Mouse (Mus musculus): ENCODE measurements around the gene Phf1. TPM values are rescaled to one million over a fixed set of nuclear protein-coding genes. Genes with fewer than 3 reads are reported as not detected.

Gene Phf1
- polyA plus RNA-seq, 1 experiment: 9.6 TPM

DNA sequence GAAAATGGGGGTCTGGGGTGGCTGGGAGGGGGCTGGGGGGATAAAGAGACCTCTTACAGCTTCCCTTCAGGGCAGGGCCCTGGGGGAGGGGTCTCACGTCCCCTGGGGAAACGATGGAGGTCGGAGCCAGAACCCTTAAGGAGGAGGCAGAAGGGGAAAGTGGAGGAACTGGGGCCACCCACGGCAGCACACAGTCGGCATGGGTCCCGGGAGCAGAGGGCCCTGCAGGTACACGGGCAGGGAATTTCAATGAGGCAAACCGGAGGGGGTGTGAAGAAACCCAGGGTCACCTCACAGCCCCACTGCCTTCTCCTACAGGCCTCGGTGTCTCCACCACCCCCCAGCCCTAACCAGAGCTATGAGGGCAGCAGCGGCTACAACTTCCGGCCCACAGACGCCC, 3.6 kb downstream of the Phf1 start:
- Histone ChIP-seq H3K27me3 (ENCODE audit: control insufficient read depth, insufficient read depth, insufficient read length) (no peaks in the 10 kb centered on the region), H3K79me2 (ENCODE audit: control insufficient read depth, insufficient read depth) (peaks cover 13% of the 10 kb centered on the region), H3K4me3 (no peak overlapping the region), H3ac (ENCODE audit: control insufficient read depth, insufficient read length) (no peak overlapping the region), H3K36me3 (ENCODE audit: control insufficient read depth, insufficient read depth) (no peaks in the 10 kb centered on the region), H3K4me2 (ENCODE audit: low read depth) (no peak overlapping the region)
- TF ChIP-seq CEBPB (IDR thresholded peaks at IDR 0.05; ENCODE audit: insufficient read depth, poor library complexity, severe bottlenecking) (no peak), USF1 (IDR thresholded peaks at IDR 0.05; ENCODE audit: low read depth) (no peak), TCF3 (IDR thresholded peaks at IDR 0.05; ENCODE audit: insufficient read length, low read depth) (no peak), TCF12 (IDR thresholded peaks at IDR 0.05; ENCODE audit: insufficient read depth, poor library complexity, severe bottlenecking) (no peak), MAX (IDR thresholded peaks at IDR 0.05; ENCODE audit: low read depth) (no peak), POLR2AphosphoS2 (IDR thresholded peaks at IDR 0.05; ENCODE audit: insufficient read length, low read depth) (no peak), POLR2A (IDR thresholded peaks at IDR 0.05; ENCODE audit: insufficient read length, low read depth) (no peak), MYOG (IDR thresholded peaks at IDR 0.05; ENCODE audit: control insufficient read depth in 1 of 3, insufficient read depth in 1 of 3, insufficient read length in 2 of 3, low read depth in 2 of 3) (no peak), SRF (IDR thresholded peaks at IDR 0.05; ENCODE audit: control insufficient read depth, insufficient read length, low read depth) (no peak), E2F4 (IDR thresholded peaks at IDR 0.05; ENCODE audit: insufficient read depth) (no peak), REST (IDR thresholded peaks at IDR 0.05; ENCODE audit: insufficient read depth, insufficient read length) (no peak), MYOD1 (IDR thresholded peaks at IDR 0.05; ENCODE audit: control insufficient read depth in 1 of 3, insufficient read length in 2 of 3, low read depth in 2 of 3) (no peak)

DNA sequence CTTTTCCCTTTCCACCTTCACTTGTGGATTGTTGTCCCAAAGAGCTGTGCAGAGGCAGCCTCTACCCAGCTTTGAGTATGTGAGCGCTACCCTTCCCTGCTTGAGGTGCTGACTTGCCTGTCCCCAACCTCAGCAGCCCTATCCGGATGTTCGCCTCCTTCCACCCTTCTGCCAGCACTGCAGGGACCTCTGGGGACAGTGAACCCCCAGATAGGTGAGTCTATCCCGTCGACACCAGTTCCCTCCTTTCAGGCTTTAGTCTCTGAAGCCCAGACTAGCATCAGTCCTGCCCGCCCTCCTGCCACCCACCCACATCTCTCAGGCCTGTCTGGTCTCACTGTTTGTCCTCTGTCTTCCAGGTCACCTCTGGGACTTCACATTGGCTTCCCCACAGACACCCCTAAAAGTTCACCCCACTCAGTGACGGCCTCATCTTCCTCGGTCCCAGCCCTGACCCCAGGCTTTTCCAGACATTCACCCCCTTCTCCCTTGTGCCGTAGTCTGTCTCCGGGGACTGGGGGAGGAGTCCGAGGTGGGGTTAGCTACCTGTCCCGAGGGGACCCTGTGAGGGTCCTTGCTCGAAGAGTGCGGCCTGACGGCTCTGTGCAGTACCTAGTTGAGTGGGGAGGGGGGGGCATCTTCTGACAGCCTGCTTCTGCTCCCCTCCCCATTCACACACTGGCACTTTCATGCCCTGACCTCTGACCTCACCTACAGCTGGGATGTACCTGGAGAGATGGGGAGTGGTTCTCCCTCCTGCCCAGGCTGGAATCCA, 4.3 kb downstream of the Phf1 start:
- H3K4me2 ChIP-seq (ENCODE audit: low read depth): no peak overlapping the region
- no peak for TF ChIP-seq MYOG (IDR thresholded peaks at IDR 0.05; ENCODE audit: control insufficient read depth in 1 of 3, insufficient read depth in 1 of 3, insufficient read length in 2 of 3, low read depth in 2 of 3)
- no peak for TF ChIP-seq POLR2AphosphoS2 (IDR thresholded peaks at IDR 0.05; ENCODE audit: insufficient read length, low read depth)
- no peak for TF ChIP-seq SRF (IDR thresholded peaks at IDR 0.05; ENCODE audit: control insufficient read depth, insufficient read length, low read depth)
- no peak for TF ChIP-seq USF1 (IDR thresholded peaks at IDR 0.05; ENCODE audit: low read depth)
- TF ChIP-seq POLR2A (IDR thresholded peaks at IDR 0.05; ENCODE audit: insufficient read length, low read depth): no peak
- no peak for TF ChIP-seq E2F4 (IDR thresholded peaks at IDR 0.05; ENCODE audit: insufficient read depth)
- TF ChIP-seq TCF3 (IDR thresholded peaks at IDR 0.05; ENCODE audit: insufficient read length, low read depth): no peak
- no peak for TF ChIP-seq MYOD1 (IDR thresholded peaks at IDR 0.05; ENCODE audit: control insufficient read depth in 1 of 3, insufficient read length in 2 of 3, low read depth in 2 of 3)
- no peak for TF ChIP-seq MAX (IDR thresholded peaks at IDR 0.05; ENCODE audit: low read depth)
- no peak for TF ChIP-seq TCF12 (IDR thresholded peaks at IDR 0.05; ENCODE audit: insufficient read depth, poor library complexity, severe bottlenecking)
- no peak for TF ChIP-seq CEBPB (IDR thresholded peaks at IDR 0.05; ENCODE audit: insufficient read depth, poor library complexity, severe bottlenecking)
- TF ChIP-seq REST (IDR thresholded peaks at IDR 0.05; ENCODE audit: insufficient read depth, insufficient read length): no peak
- no peak overlapping the region for H3K4me3 ChIP-seq
- H3K36me3 ChIP-seq (ENCODE audit: control insufficient read depth, insufficient read depth): no peaks in the 10 kb centered on the region
- peaks cover 13% of the 10 kb centered on the region for H3K79me2 ChIP-seq (ENCODE audit: control insufficient read depth, insufficient read depth)
- H3ac ChIP-seq (ENCODE audit: control insufficient read depth, insufficient read length): no peak overlapping the region
- H3K27me3 ChIP-seq (ENCODE audit: control insufficient read depth, insufficient read depth, insufficient read length): no peaks in the 10 kb centered on the region

DNA sequence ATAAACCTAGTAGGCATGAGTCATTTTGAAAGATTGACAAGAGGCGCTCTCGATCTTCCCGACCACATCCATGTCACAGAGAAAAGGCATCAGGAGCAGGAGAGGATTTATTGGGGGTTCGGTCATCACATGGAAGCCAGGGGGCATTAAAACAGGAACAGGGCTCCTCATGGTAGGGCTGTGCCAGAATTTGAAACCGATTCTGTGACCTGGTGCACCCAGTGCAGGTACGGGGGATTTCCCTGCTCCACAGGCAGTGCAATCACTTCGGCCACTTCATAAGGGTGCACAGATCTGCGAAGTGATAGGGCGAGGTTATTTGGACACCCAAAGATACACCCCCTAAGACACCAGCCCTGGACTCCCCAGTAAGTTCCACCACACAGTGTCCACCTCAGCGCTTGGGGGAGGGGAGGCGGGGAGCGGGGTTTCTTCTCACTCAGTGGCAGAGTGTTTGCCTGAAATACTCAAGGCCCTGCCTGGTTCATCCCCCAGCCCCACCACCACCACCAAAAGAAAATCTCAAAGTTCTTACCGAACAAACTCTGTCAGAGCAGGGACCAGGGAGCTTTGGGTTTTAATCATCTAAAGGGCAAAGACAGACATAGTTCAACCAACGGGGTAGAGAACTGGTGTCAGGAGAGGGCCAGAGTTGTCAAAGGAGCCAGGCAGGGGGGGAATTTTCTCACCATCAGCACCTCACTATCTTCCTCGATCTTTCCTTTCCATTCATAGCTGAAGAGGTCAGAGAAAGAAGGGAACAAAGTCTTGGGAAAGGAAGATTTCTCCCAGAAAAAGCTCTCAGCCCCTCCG, 5.2 kb downstream of the Phf1 start:
- Histone ChIP-seq H3K4me2 (ENCODE audit: low read depth) (peak overlapping the region; percentile 99), H3K27me3 (ENCODE audit: control insufficient read depth, insufficient read depth, insufficient read length) (no peaks in the 10 kb centered on the region), H3K79me2 (ENCODE audit: control insufficient read depth, insufficient read depth) (peaks cover 13% of the 10 kb centered on the region), H3ac (ENCODE audit: control insufficient read depth, insufficient read length) (peak overlapping the region; percentile 58), H3K36me3 (ENCODE audit: control insufficient read depth, insufficient read depth) (no peaks in the 10 kb centered on the region), H3K4me3 (peak overlapping the region; percentile 71)
- TF ChIP-seq MYOG (IDR thresholded peaks at IDR 0.05; ENCODE audit: control insufficient read depth in 1 of 3, insufficient read depth in 1 of 3, insufficient read length in 2 of 3, low read depth in 2 of 3) (no peak), MAX (IDR thresholded peaks at IDR 0.05; ENCODE audit: low read depth) (no peak), TCF12 (IDR thresholded peaks at IDR 0.05; ENCODE audit: insufficient read depth, poor library complexity, severe bottlenecking) (no peak), POLR2AphosphoS2 (IDR thresholded peaks at IDR 0.05; ENCODE audit: insufficient read length, low read depth) (no peak), USF1 (IDR thresholded peaks at IDR 0.05; ENCODE audit: low read depth) (no peak), E2F4 (IDR thresholded peaks at IDR 0.05; ENCODE audit: insufficient read depth) (no peak), TCF3 (IDR thresholded peaks at IDR 0.05; ENCODE audit: insufficient read length, low read depth) (no peak), SRF (IDR thresholded peaks at IDR 0.05; ENCODE audit: control insufficient read depth, insufficient read length, low read depth) (no peak), REST (IDR thresholded peaks at IDR 0.05; ENCODE audit: insufficient read depth, insufficient read length) (no peak), MYOD1 (IDR thresholded peaks at IDR 0.05; ENCODE audit: control insufficient read depth in 1 of 3, insufficient read length in 2 of 3, low read depth in 2 of 3) (no peak), CEBPB (IDR thresholded peaks at IDR 0.05; ENCODE audit: insufficient read depth, poor library complexity, severe bottlenecking) (no peak), POLR2A (IDR thresholded peaks at IDR 0.05; ENCODE audit: insufficient read length, low read depth) (no peak)

DNA sequence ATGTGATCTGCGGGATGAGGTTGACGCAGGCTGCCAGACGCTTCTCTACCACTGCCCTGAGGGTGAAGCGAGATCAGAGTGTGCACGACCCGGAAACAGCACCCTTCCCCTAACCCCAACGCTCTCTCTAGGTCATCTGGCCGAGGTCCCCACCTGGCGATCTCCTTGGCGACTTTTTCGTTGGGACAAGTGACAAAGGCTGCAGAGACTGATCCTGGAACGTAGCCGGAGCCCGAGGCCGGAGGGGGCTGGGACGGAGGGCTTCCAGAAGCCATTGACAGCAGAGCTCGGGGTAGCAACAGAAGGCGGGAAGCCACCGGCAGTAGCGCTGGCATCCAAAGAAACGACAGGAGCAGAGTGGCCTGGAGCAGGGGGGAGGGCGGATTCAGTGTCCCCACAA, 5.9 kb downstream of the Phf1 start:
- Histone ChIP-seq H3K36me3 (ENCODE audit: control insufficient read depth, insufficient read depth) (no peaks in the 10 kb centered on the region), H3K79me2 (ENCODE audit: control insufficient read depth, insufficient read depth) (peaks cover 13% of the 10 kb centered on the region), H3K4me2 (ENCODE audit: low read depth) (peak overlapping the region; percentile 99), H3ac (ENCODE audit: control insufficient read depth, insufficient read length) (peak overlapping the region; percentile 58), H3K4me3 (peak overlapping the region; percentile 71), H3K27me3 (ENCODE audit: control insufficient read depth, insufficient read depth, insufficient read length) (no peaks in the 10 kb centered on the region)
- no peak for TF ChIP-seq MYOG (IDR thresholded peaks at IDR 0.05; ENCODE audit: control insufficient read depth in 1 of 3, insufficient read depth in 1 of 3, insufficient read length in 2 of 3, low read depth in 2 of 3)
- TF ChIP-seq POLR2A (IDR thresholded peaks at IDR 0.05; ENCODE audit: insufficient read length, low read depth): no peak
- TF ChIP-seq MAX (IDR thresholded peaks at IDR 0.05; ENCODE audit: low read depth): no peak
- no peak for TF ChIP-seq SRF (IDR thresholded peaks at IDR 0.05; ENCODE audit: control insufficient read depth, insufficient read length, low read depth)
- TF ChIP-seq TCF12 (IDR thresholded peaks at IDR 0.05; ENCODE audit: insufficient read depth, poor library complexity, severe bottlenecking): no peak
- no peak for TF ChIP-seq USF1 (IDR thresholded peaks at IDR 0.05; ENCODE audit: low read depth)
- no peak for TF ChIP-seq CEBPB (IDR thresholded peaks at IDR 0.05; ENCODE audit: insufficient read depth, poor library complexity, severe bottlenecking)

Measured in myocyte (in vitro differentiated cells).